Mouse (Mus musculus): ENCODE measurements around the gene Arfip2. TPM values are rescaled to one million over a fixed set of nuclear protein-coding genes. Genes with fewer than 3 reads are reported as not detected.
A peak's percentile ranks its signal among the peaks of the same experiment; 100 is the strongest.

The Arfip2 gene
- polyA plus RNA-seq, 1 experiment, result 43.8 TPM

- peaks cover 9% of the 10 kb centered on the region for H3K4me1 ChIP-seq (ENCODE audit: control insufficient read depth, insufficient read depth, insufficient read length, low read length)
- WGBS, result 54% methylated on average over 9 of the region's 9 CpGs
- TF ChIP-seq CTCF (IDR thresholded peaks at IDR 0.05; ENCODE audit: extremely low read depth, insufficient read length, insufficient replicate concordance, low read depth, low read length), result no peak
- no peak for TF ChIP-seq POLR2A (IDR thresholded peaks at IDR 0.05; ENCODE audit: low read depth, low read length)
- H3K36me3 ChIP-seq (ENCODE audit: control insufficient read depth, insufficient read depth, low read length), result peaks cover 13% of the 10 kb centered on the region
- H3K4me3 ChIP-seq (ENCODE audit: low read depth, low read length), result peak overlapping the region; percentile 6; the same call in 1 of the 2 replicates
- no peaks in the 10 kb centered on the region for H3K27me3 ChIP-seq (ENCODE audit: control insufficient read depth, insufficient read depth, low read length)
- H3K27ac ChIP-seq (ENCODE audit: insufficient read depth, low read depth, low read length), result no peak overlapping the region
Observed at GRCm38 (mm10) chr7:105639304-105639703, 912 bp downstream of the Arfip2 start.

DNA sequence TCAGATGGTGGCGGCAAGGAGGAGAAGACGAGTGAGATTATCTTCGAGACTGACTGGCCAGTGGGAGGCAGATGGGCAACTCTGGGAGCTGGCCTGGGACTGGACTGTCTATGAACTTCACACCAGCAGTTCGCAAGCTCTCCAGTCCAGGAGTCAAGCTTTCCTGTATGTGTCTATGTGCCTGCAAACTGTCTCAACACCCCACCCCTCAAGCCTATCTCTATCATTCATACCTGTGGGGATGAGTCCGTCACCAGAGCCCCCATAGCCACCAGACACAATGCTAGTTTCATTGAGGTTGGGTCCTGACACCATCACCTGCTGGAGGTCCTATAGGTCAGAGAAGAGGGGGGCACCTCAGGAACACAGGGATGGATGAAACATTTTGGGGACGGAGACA, 1.4 kb downstream of the Arfip2 start:
- WGBS, result 90% methylated on average over 6 of the region's 6 CpGs
- TF ChIP-seq POLR2A (IDR thresholded peaks at IDR 0.05; ENCODE audit: low read depth, low read length) (no peak), CTCF (IDR thresholded peaks at IDR 0.05; ENCODE audit: extremely low read depth, insufficient read length, insufficient replicate concordance, low read depth, low read length) (no peak)
- Histone ChIP-seq H3K4me3 (ENCODE audit: low read depth, low read length) (no peak overlapping the region), H3K4me1 (ENCODE audit: control insufficient read depth, insufficient read depth, insufficient read length, low read length) (peaks cover 9% of the 10 kb centered on the region), H3K27me3 (ENCODE audit: control insufficient read depth, insufficient read depth, low read length) (no peaks in the 10 kb centered on the region), H3K27ac (ENCODE audit: insufficient read depth, low read depth, low read length) (no peak overlapping the region), H3K36me3 (ENCODE audit: control insufficient read depth, insufficient read depth, low read length) (peaks cover 13% of the 10 kb centered on the region)

DNA sequence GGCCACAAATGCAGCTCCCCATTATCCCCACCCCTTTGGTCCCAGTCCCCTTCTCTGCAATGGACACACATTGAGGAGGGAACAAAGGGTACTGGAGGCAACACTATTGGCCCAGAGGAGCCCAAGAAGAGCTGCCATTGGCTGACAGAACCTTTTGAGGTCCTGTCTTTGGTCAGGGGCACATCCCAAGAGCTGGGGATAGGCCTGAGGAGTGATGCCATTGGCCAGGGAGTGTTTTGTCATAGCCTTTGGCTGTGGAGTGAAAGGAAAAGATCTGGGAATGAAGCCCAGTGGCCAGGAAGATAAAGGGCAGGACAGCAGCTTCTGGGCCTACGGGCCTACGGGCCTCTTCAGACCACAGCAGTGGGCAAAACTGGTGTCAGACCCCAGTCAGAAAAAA, 4.5 kb downstream of the Arfip2 start:
- H3K4me1 ChIP-seq (ENCODE audit: control insufficient read depth, insufficient read depth, insufficient read length, low read length), result no peaks in the 10 kb centered on the region; the same call in 1 of the 2 replicates
- no peak overlapping the region for H3K27ac ChIP-seq (ENCODE audit: insufficient read depth, low read depth, low read length)
- no peak overlapping the region for H3K4me3 ChIP-seq (ENCODE audit: low read depth, low read length)
- H3K27me3 ChIP-seq (ENCODE audit: control insufficient read depth, insufficient read depth, low read length), result no peaks in the 10 kb centered on the region; the same call in 1 of the 2 replicates
- TF ChIP-seq POLR2A (IDR thresholded peaks at IDR 0.05; ENCODE audit: low read depth, low read length) (no peak), CTCF (IDR thresholded peaks at IDR 0.05; ENCODE audit: extremely low read depth, insufficient read length, insufficient replicate concordance, low read depth, low read length) (no peak)
- WGBS, result 90% methylated on average over 2 of the region's 2 CpGs
- peaks cover 12% of the 10 kb centered on the region for H3K36me3 ChIP-seq (ENCODE audit: control insufficient read depth, insufficient read depth, low read length)

DNA sequence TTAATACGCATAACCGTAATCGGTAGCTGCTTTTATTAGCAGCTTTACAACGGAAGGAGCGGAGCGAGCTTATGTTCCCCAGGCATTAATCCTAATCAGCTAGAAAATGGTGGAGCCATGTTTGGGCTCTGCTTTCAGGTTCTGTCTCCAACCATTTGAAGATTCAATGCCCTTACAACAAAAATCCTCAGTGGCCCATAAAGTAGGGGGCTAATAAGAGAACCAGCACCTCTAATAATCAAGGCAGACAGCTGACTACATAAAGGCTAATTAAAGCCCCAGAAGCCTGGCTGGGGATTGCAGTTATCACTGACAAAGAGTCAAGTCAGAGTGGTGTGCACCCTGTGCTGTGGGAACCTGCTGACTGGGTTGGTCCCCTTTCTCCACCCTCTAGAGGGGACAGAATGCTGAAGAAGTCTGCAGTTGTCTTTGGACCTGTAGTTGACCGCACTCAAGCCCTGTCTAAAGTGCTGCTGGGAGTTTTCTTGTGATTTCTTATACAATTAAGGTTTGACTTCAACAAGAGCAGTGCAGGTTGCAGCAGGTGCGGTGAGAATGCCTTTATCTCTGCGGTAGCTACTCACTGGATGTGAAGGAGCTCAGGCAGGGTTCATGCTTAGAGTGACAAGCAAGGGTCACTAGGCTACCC, 5.8 kb downstream of the Arfip2 start:
- no peaks in the 10 kb centered on the region; the same call in 1 of the 2 replicates for H3K27me3 ChIP-seq (ENCODE audit: control insufficient read depth, insufficient read depth, low read length)
- TF ChIP-seq CTCF (IDR thresholded peaks at IDR 0.05; ENCODE audit: extremely low read depth, insufficient read length, insufficient replicate concordance, low read depth, low read length), result no peak
- TF ChIP-seq POLR2A (IDR thresholded peaks at IDR 0.05; ENCODE audit: low read depth, low read length), result no peak
- 35% methylated on average over 9 of the region's 9 CpGs for WGBS

GRCm38 (mm10) chr7:105633801-105634135, 6.4 kb downstream of the Arfip2 start:
- TF ChIP-seq CTCF (IDR thresholded peaks at IDR 0.05; ENCODE audit: extremely low read depth, insufficient read length, insufficient replicate concordance, low read depth, low read length) (no peak), POLR2A (IDR thresholded peaks at IDR 0.05; ENCODE audit: low read depth, low read length) (no peak; the same call in 1 of the 2 replicates)
- 3% methylated on average over 10 of the region's 10 CpGs for WGBS
- peak overlapping the region; percentile 62 for H3K4me3 ChIP-seq (ENCODE audit: low read depth, low read length)
- peak overlapping the region; percentile 10 for H3K27ac ChIP-seq (ENCODE audit: insufficient read depth, low read depth, low read length)
- H3K4me1 ChIP-seq (ENCODE audit: control insufficient read depth, insufficient read depth, insufficient read length, low read length), result no peaks in the 10 kb centered on the region; the same call in 1 of the 2 replicates
- no peaks in the 10 kb centered on the region; the same call in 1 of the 2 replicates for H3K27me3 ChIP-seq (ENCODE audit: control insufficient read depth, insufficient read depth, low read length)
- H3K36me3 ChIP-seq (ENCODE audit: control insufficient read depth, insufficient read depth, low read length), result peaks cover 12% of the 10 kb centered on the region

More for the DNA sequence above, 5.8 kb downstream of the Arfip2 start:
- Histone ChIP-seq H3K27ac (ENCODE audit: insufficient read depth, low read depth, low read length) (no peak overlapping the region), H3K36me3 (ENCODE audit: control insufficient read depth, insufficient read depth, low read length) (peaks cover 12% of the 10 kb centered on the region), H3K4me3 (ENCODE audit: low read depth, low read length) (no peak overlapping the region), H3K4me1 (ENCODE audit: control insufficient read depth, insufficient read depth, insufficient read length, low read length) (no peaks in the 10 kb centered on the region)

DNA sequence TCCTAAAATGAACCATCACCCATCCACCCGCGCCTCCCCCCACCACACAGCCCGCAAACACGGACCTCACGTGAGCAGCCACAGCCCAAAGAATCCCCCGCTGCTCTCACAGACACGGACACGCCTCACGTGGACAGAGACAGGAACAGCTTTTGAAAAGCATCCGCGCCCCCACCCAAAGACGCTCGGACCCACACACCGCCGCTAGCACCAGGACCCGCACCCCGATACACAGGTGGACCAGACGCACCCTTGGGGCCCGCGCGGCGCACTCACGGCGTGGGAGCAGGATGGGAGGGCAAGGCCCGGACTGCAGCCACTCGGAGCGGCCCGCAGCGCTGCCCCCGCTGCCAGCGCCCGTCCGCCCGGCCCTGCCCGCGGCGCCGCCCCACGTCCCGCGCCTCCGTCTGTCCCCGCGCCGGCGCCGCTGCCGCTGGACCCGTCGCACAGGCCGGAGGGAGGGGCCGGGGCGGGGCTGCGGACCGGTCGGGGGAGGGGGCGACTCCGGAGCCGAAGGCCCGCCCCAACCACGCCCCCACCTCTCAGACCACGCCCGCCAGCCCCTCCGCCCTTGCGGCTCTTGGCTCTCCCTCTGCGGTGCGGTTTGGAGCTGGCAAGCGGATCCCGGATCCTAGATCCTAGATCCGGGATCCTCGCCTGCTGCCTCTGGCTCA, 7.0 kb downstream of the Arfip2 start, which contains the start of gene Trim3:
TSS of gene Trim3 (minus strand) at position 445 of the 674 bp plus-strand sequence.
- Histone ChIP-seq H3K27ac (ENCODE audit: insufficient read depth, low read depth, low read length) (peak within 1 kb of the TSS; percentile 39), H3K4me3 (ENCODE audit: low read depth, low read length) (peak within 1 kb of the TSS; percentile 93), H3K36me3 (ENCODE audit: control insufficient read depth, insufficient read depth, low read length) (peaks cover 12% of the 10 kb centered on the region), H3K4me1 (ENCODE audit: control insufficient read depth, insufficient read depth, insufficient read length, low read length) (peaks cover 2% of the 10 kb centered on the region; the same call in 1 of the 2 replicates), H3K27me3 (ENCODE audit: control insufficient read depth, insufficient read depth, low read length) (no peaks in the 10 kb centered on the region; the same call in 1 of the 2 replicates)
- TF ChIP-seq POLR2A (IDR thresholded peaks at IDR 0.05; ENCODE audit: low read depth, low read length) (no peak), CTCF (IDR thresholded peaks at IDR 0.05; ENCODE audit: extremely low read depth, insufficient read length, insufficient replicate concordance, low read depth, low read length) (no peak)
- WGBS, result under 1% methylated on average over 70 of the region's 71 CpGs

DNA sequence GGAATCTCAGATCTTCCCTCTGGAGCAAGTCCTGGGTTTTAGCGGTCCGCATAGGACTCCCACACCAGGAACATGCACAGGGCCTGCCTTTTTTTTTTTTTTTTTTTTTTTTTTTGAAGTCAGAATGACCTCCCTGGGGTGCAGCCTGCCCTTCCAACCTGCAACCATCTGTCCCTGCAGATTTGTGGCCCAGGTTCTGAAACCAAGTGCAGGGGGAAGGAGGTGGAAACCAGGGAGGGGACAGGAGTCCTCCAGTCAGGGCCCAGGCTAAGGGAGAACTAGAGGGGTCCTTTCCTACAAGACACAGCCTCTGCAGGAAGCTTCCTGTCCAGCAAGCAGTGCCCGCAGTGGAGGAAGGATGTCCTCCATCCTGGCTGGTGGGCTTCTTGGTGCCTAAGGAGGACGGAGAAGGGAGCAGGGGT, 7.7 kb downstream of the Arfip2 start:
- peaks cover 2% of the 10 kb centered on the region; the same call in 1 of the 2 replicates for H3K4me1 ChIP-seq (ENCODE audit: control insufficient read depth, insufficient read depth, insufficient read length, low read length)
- no peak overlapping the region for H3K27ac ChIP-seq (ENCODE audit: insufficient read depth, low read depth, low read length)
- H3K4me3 ChIP-seq (ENCODE audit: low read depth, low read length), result peak overlapping the region; percentile 93
- H3K27me3 ChIP-seq (ENCODE audit: control insufficient read depth, insufficient read depth, low read length), result no peaks in the 10 kb centered on the region; the same call in 1 of the 2 replicates
- H3K36me3 ChIP-seq (ENCODE audit: control insufficient read depth, insufficient read depth, low read length), result peaks cover 6% of the 10 kb centered on the region
- 28% methylated on average over 4 of the region's 4 CpGs for WGBS
- TF ChIP-seq CTCF (IDR thresholded peaks at IDR 0.05; ENCODE audit: extremely low read depth, insufficient read length, insufficient replicate concordance, low read depth, low read length) (no peak), POLR2A (IDR thresholded peaks at IDR 0.05; ENCODE audit: low read depth, low read length) (no peak; the same call in 1 of the 2 replicates)
